Mouse (Mus musculus) forebrain, embryonic 15.5 days (tissue): ENCODE data around the gene Tas1r2. TPM values are rescaled to one million over a fixed set of nuclear protein-coding genes. Genes with fewer than 3 reads are reported as not detected.
A peak's percentile ranks its signal among the peaks of the same experiment; 100 is the strongest.

ENCODE experiments used
- ATAC-seq: fragments of 200-750 bp; cut with Nextera tagmentation; replicated peaks from 2 replicates; pipeline ENCODE4 v1.8.0; 2017; ENCODE audit warnings: mild to moderate bottlenecking, moderate TSS enrichment, moderate library complexity
- H3K27ac ChIP-seq: fragments of 300-500 bp; sonication (generic); replicated peaks from 2 replicates; pipeline ENCODE4 v1.5.1; 2015; ENCODE audit warnings: mild to moderate bottlenecking, inconsistent platforms
- H3K27me3 ChIP-seq: fragments of 300-500 bp; sonication (generic); 2 replicates; pipeline ENCODE4 v1.6.1; 2015; ENCODE audit warnings: inconsistent platforms
- H3K36me3 ChIP-seq: fragments of 300-500 bp; sonication (generic); 2 replicates; pipeline ENCODE4 v1.6.1; 2015; ENCODE audit warnings: mild to moderate bottlenecking, inconsistent platforms
- H3K4me1 ChIP-seq: fragments of 300-500 bp; sonication (generic); 2 replicates; pipeline ENCODE4 v1.6.1; 2015; ENCODE audit warnings: inconsistent platforms
- H3K4me2 ChIP-seq: fragments of 300-500 bp; sonication (generic); replicated peaks from 2 replicates; pipeline ENCODE4 v1.6.1; 2015; ENCODE audit warnings: mild to moderate bottlenecking, inconsistent platforms
- H3K4me3 ChIP-seq: fragments of 300-500 bp; sonication (generic); 2 replicates; pipeline ENCODE4 v1.5.1; 2015; ENCODE audit warnings: mild to moderate bottlenecking, inconsistent platforms
- H3K9ac ChIP-seq: fragments of 300-500 bp; sonication (generic); replicated peaks from 2 replicates; pipeline ENCODE4 v1.6.1; 2015; ENCODE audit warnings: mild to moderate bottlenecking, inconsistent platforms
- H3K9me3 ChIP-seq: fragments of 300-500 bp; sonication (generic); 2 replicates; pipeline ENCODE4 v1.6.1; 2016; ENCODE audit warnings: inconsistent platforms
- WGBS: fragments of 180-500 bp; shearing (Covaris S2); methylation state at CpG from one replicate; pipeline ENCODE4 v1.1.7; 2015; ENCODE audit warnings: mixed read lengths; 5-methylcytosine and 5-hydroxymethylcytosine counted together
- polyA plus RNA-seq: library from polyadenylated mRNA; unstranded; fragments of >200 nt; fragmentation: Nextera tagmentation; extraction: Ambion mirVana; gene quantifications from 2 replicates; pipeline ENCODE4 v1.2.1, GENCODE M21; 2015

Tas1r2 gene
- polyA plus RNA-seq, 1 experiment from 2014 or later, result not detected

DNA sequence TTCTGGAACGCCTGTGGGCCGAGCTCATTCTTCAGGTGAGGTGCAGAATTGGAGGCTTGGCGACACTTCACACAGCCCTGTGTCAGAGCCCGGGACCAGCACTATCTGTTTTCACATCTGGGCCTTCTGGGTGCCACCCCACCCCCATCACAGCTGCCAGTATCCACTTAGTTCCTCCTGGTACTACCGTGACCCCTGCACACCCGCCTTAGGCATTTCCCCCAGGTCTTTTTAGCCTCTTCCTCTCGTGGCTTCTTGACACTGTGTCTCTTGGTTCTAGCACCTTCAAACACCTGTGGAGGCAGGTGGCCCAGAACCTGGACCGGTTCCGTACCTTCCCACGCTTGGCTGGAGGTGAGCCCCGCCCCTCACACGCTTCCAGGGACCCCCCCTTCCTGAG is 13.0 kb upstream of the Tas1r2 start:
- Histone ChIP-seq H3K36me3 (peaks cover 5% of the 10 kb centered on the region; the same call in 1 of the 2 replicates), H3K27ac (no peak overlapping the region), H3K4me1 (peaks cover 7% of the 10 kb centered on the region), H3K9ac (no peak overlapping the region), H3K4me2 (no peak overlapping the region), H3K9me3 (no peaks in the 10 kb centered on the region), H3K4me3 (no peak overlapping the region), H3K27me3 (peaks cover 5% of the 10 kb centered on the region; the same call in 1 of the 2 replicates)
- ATAC-seq, result no peak
- 71% methylated on average over 12 of the region's 12 CpGs for WGBS

DNA sequence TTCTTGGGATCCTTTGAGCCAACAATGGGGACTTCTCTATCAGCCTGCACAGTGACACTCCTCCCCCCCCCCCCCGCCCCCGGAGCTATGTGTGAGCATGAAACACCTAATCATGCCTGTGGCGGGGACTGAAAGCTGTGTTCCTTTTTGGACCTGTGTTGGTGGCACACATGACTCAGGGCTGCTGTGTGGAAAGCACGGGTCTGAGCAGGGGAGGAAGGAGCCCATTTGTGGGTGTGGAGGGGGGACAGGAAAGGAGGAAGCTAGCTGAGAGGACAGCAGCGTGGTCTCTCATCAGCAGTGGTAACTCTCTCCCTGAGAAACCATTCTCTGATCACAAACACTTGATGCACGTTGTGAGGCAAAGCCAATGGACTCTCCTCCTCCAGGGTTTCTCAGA is 12.6 kb upstream of the Tas1r2 start:
- H3K9ac ChIP-seq, result no peak overlapping the region
- WGBS, result 51% methylated on average over 5 of the region's 6 CpGs
- no peak overlapping the region for H3K4me2 ChIP-seq
- no peaks in the 10 kb centered on the region for H3K9me3 ChIP-seq
- peaks cover 7% of the 10 kb centered on the region for H3K4me1 ChIP-seq
- peaks cover 5% of the 10 kb centered on the region; the same call in 1 of the 2 replicates for H3K27me3 ChIP-seq
- no peak overlapping the region for H3K4me3 ChIP-seq
- ATAC-seq, result no peak
- H3K36me3 ChIP-seq, result peaks cover 5% of the 10 kb centered on the region; the same call in 1 of the 2 replicates
- H3K27ac ChIP-seq, result no peak overlapping the region

DNA sequence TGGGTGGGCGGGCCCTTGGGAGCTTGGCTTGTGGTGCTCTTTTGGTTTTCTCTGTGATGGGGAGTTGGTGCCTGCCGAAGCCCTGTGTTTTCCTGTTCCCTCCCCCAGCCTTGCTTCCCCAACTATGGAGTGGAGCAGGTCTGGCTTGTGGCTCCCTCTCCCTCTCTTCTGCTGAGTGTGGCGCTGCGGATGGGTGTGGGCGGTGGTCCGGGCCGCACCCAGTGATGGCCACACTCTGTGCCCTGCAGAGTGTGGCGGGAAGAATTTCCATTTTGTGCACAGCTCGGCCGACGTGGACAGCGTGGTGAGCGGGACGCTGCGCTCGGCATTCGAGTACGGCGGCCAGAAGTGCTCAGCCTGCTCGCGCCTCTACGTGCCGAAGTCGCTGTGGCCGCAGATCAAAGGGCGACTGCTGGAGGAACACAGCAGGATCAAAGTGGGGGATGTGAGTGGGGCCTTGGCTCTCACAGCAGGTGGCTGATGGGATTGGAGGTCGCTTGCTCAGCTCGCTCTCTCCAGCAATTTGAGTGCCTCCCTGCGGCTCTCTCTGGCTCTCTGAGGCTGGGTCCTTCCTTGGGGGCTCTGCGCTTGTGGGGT is 11.4 kb upstream of the Tas1r2 start:
- peak overlapping the region; percentile 30 for H3K4me2 ChIP-seq
- H3K27ac ChIP-seq, result no peak overlapping the region
- WGBS, result 3% methylated on average over 30 of the region's 30 CpGs
- peaks cover 6% of the 10 kb centered on the region; the same call in 1 of the 2 replicates for H3K36me3 ChIP-seq
- no peak overlapping the region for H3K9ac ChIP-seq
- peaks cover 7% of the 10 kb centered on the region for H3K4me1 ChIP-seq
- H3K27me3 ChIP-seq, result peaks cover 5% of the 10 kb centered on the region; the same call in 1 of the 2 replicates
- H3K4me3 ChIP-seq, result no peak overlapping the region
- H3K9me3 ChIP-seq, result no peaks in the 10 kb centered on the region
- no peak for ATAC-seq

DNA sequence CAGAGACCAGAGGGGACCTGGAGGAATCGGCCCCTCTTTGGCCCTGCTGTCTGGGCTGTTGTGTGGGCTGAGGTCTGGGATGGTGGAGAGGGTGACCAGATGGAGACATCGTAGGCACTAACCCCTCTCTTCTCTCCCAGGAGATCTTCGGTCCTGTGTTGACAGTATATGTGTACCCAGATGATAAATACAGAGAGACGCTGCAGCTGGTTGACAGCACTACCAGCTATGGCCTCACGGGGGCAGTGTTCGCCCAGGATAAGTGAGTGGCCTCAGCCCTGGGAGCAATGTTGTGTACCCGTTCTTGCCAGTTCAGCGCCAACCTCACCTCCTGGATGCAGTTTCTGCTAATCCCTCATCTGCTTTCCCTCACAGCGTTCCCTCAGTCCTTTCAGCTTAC is 9.4 kb upstream of the Tas1r2 start:
- Histone ChIP-seq H3K4me1 (peaks cover 7% of the 10 kb centered on the region), H3K27me3 (peaks cover 5% of the 10 kb centered on the region; the same call in 1 of the 2 replicates), H3K27ac (no peak overlapping the region), H3K4me3 (no peak overlapping the region), H3K36me3 (peaks cover 15% of the 10 kb centered on the region), H3K4me2 (no peak overlapping the region), H3K9me3 (no peaks in the 10 kb centered on the region), H3K9ac (no peak overlapping the region)
- WGBS, result 16% methylated on average over 9 of the region's 9 CpGs
- ATAC-seq, result peak; percentile 54

DNA sequence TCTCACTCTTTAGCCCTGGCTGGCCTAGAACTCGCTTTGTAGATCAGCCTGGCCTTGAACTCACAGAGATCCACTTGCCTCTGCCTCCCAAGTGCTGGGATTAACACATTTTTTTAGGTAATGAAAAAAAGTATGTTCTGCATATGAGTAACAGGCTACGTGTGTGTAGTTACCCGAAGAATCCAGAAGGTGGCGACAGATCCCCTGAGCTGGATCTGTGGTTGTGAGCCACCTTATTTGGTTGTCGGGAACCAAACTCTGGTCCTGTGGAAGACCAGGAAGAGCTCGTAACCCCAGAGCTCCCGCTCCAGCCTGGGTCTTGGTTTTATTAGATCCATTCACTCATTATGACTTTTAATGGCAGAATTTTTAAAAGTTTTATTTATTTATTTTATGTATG is 6.4 kb upstream of the Tas1r2 start:
- Histone ChIP-seq H3K4me3 (no peak overlapping the region), H3K27ac (no peak overlapping the region), H3K9me3 (no peaks in the 10 kb centered on the region), H3K9ac (no peak overlapping the region), H3K36me3 (peaks cover 17% of the 10 kb centered on the region), H3K4me2 (no peak overlapping the region), H3K4me1 (peaks cover 3% of the 10 kb centered on the region), H3K27me3 (no peaks in the 10 kb centered on the region)
- ATAC-seq, result no peak
- 85% methylated on average over 7 of the region's 7 CpGs for WGBS

DNA sequence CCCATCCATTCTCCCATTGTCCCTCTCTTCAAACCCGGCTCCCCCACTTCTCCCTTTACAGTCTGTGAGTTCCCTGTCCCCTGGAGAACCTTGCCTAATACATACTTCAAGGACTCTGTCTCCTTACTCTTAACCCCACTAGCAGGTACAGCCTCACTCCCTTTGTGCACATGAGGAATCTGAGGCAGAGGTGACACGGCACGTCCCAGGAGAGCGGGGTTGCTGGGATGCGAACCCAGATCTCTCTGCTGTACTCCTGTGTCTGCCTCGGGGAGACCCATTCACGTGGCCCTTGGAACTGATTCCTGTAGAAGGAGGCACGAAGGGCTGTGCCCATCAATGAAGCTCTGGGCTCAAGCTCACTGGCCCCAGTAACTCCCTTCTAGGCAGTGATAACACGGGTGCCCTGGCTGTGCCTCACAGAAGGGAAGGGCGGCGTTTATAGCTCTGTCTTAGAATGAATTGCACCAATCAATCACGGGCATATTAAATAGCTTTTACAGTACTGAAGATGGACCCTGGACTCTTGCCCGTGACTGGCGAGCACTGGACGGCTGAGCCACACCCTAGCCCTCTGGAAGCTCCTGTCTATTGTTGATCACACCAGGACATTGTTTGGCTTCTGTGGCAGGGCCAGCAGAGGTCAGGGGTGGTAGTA is 3.1 kb upstream of the Tas1r2 start:
- Histone ChIP-seq H3K4me1 (no peaks in the 10 kb centered on the region), H3K9ac (no peak overlapping the region), H3K4me2 (no peak overlapping the region), H3K4me3 (no peak overlapping the region), H3K27me3 (no peaks in the 10 kb centered on the region), H3K27ac (no peak overlapping the region), H3K9me3 (no peaks in the 10 kb centered on the region), H3K36me3 (peaks cover 11% of the 10 kb centered on the region)
- 80% methylated on average over 15 of the region's 15 CpGs for WGBS
- ATAC-seq, result no peak

DNA sequence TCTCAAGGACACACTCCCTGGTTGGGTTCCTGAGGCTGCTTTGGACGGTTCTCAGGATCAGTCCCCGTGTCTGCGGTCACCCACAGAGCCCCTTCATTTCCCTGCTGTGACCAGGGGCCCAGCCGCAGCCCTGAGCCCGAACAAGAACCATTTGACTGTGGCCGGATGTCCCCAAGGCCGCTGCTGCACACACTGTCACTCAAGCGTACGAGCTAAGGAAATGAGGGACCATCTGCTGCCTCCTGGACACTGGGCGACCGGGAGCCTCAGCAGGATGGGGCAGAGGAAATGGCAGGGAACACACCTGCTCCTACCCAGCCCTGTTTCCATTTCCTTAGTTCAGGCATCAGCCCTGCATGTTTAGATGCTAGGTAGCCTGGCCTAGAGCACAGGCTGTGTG is 2.4 kb upstream of the Tas1r2 start:
- Histone ChIP-seq H3K4me2 (no peak overlapping the region), H3K9ac (no peak overlapping the region), H3K9me3 (no peaks in the 10 kb centered on the region), H3K27ac (no peak overlapping the region), H3K4me3 (no peak overlapping the region), H3K36me3 (peaks cover 11% of the 10 kb centered on the region), H3K4me1 (no peaks in the 10 kb centered on the region), H3K27me3 (no peaks in the 10 kb centered on the region)
- no peak for ATAC-seq
- 73% methylated on average over 11 of the region's 11 CpGs for WGBS

DNA sequence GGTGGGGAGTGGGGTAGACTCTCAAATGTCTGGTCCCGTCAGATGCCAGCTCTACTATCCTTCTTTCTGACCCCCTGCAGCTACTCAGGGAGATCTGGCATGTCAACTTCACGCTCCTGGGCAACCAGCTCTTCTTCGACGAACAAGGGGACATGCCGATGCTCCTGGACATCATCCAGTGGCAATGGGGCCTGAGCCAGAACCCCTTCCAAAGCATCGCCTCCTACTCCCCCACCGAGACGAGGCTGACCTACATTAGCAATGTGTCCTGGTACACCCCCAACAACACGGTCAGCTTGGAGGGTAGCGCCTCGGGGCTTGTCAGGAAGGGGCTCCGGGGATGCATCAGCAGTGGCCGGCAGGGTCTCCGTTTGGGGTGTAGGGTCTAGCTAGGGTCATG is 8.6 kb downstream of the Tas1r2 start:
- Histone ChIP-seq H3K9me3 (no peaks in the 10 kb centered on the region), H3K4me3 (no peak overlapping the region), H3K27ac (no peak overlapping the region), H3K9ac (no peak overlapping the region), H3K4me1 (no peaks in the 10 kb centered on the region), H3K36me3 (no peaks in the 10 kb centered on the region), H3K4me2 (no peak overlapping the region), H3K27me3 (no peaks in the 10 kb centered on the region)
- ATAC-seq, result no peak
- 86% methylated on average over 14 of the region's 14 CpGs for WGBS

DNA sequence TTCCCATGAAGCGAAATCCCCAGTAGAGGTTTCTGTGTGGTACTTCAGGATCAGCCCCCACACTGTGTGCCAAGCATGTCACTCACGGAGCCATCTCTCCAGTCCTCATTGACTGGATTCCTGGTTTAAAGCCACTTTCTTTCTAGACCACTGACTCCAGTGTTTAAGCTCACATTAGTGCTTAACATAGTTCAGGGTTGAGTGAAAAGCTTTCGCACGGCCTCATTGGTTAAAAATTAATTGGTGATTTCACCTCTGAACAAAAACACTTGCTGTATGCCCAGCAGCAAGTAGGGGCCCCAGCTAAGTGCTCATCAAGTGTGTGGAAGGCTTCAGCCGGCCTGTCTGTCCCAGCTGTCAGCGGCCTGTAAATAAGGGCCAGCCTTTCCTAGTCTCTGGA is 14.3 kb downstream of the Tas1r2 start:
- no peak overlapping the region for H3K4me2 ChIP-seq
- H3K27me3 ChIP-seq, result no peaks in the 10 kb centered on the region
- no peak overlapping the region for H3K4me3 ChIP-seq
- H3K27ac ChIP-seq, result no peak overlapping the region
- 0 out of 2 replicates have a peak, but pooled peaks cover 3% of the 10 kb centered on the region for H3K4me1 ChIP-seq
- WGBS, result 22% methylated on average over 6 of the region's 6 CpGs
- ATAC-seq, result peak; percentile 57; the same call in 1 of the 2 replicates
- H3K36me3 ChIP-seq, result no peaks in the 10 kb centered on the region
- no peak overlapping the region for H3K9ac ChIP-seq
- H3K9me3 ChIP-seq, result no peaks in the 10 kb centered on the region

DNA sequence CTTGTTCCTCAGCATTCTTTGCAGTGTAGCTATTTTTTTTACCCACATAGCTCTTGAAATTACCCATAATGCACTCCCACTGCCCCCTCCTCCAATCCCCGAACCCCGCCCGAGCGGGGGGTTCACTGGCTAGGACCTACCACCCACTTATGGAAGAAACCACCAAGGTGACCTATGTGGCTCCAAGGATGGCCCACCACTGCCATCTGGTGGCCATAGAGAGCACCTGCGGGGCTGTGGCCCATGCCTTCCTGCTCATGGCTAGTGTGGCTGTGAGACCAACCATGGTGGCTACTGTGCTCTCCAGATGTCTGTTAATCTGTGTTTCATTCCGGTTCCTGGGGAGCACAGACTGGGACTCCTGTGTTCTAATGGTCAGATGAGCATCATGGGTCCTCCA is 16.5 kb downstream of the Tas1r2 start:
- no peak for ATAC-seq
- Histone ChIP-seq H3K9me3 (no peaks in the 10 kb centered on the region), H3K36me3 (no peaks in the 10 kb centered on the region), H3K4me3 (no peak overlapping the region), H3K4me2 (no peak overlapping the region), H3K27me3 (no peaks in the 10 kb centered on the region), H3K27ac (no peak overlapping the region), H3K9ac (no peak overlapping the region), H3K4me1 (0 out of 2 replicates have a peak, but pooled peaks cover 3% of the 10 kb centered on the region)
- 20% methylated on average over 6 of the region's 6 CpGs for WGBS

DNA sequence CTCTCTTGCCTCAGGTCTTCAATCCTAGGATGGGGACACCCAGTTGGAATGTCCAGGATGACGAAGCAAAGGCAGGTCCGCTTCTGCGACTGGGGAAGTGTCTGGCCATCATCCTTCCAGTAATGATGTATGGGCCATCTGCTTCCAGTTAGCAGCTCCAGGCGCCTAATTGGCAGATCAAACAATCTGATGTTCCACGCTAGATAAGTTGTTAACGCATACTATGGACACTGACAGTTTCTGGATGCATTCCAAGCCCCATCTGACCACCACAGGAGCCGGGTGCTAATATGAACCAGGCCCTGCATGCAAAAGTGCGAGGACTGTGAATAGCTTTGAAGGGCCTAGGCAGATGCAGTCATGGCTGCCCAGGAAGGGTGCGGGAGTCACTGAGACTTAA is 22.4 kb downstream of the Tas1r2 start:
- no peak overlapping the region for H3K4me3 ChIP-seq
- WGBS, result 61% methylated on average over 9 of the region's 9 CpGs
- no peaks in the 10 kb centered on the region for H3K9me3 ChIP-seq
- no peak overlapping the region for H3K4me2 ChIP-seq
- no peaks in the 10 kb centered on the region for H3K27me3 ChIP-seq
- H3K36me3 ChIP-seq, result no peaks in the 10 kb centered on the region
- ATAC-seq, result no peak
- no peaks in the 10 kb centered on the region for H3K4me1 ChIP-seq
- no peak overlapping the region for H3K9ac ChIP-seq
- no peak overlapping the region for H3K27ac ChIP-seq

DNA sequence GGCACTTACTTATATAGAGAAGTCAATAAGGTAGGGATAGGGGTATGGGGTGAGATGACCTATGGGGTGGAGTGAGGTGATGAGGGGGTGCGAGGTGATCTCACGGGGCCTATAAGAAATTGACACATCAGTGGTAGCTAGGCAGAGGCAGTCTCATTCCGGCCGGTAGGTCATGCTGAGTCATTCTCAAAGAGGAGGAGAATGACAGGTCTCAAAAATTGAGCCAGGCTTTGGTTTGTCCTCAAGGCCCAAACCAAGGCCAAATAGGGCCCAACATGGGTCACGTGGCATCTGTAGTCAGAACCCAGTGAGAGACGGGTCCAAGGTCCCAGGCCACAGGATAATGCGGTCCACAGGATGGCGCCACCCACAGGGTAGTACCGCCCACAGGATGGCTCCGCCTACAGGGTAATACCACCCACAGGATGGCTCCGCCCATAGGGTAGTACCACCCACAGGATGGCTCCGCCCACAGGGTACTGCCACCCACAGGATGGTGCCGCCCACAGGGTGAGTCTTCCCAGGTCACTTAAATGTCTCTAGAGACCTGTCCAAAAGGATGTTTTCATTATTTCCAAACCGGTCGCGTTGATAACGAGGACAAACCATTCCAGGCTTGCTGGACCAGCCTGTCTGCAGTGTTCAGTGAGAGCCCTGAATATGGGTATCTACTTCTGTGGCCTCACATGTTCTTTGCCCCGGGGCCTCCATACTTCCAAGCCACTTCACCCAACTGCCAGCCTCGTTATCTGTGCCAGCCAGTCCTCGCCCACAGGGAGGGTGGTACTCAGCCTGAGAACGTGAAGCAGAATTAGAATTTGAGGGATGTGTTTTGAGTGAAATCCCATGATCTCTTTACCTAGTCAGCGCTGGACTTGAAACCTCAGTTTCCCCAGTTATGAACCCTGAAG is 30.6 kb downstream of the Tas1r2 start:
- Histone ChIP-seq H3K27ac (no peak overlapping the region), H3K4me2 (no peak overlapping the region), H3K36me3 (no peaks in the 10 kb centered on the region), H3K4me3 (no peak overlapping the region), H3K9me3 (no peaks in the 10 kb centered on the region), H3K9ac (no peak overlapping the region), H3K27me3 (no peaks in the 10 kb centered on the region), H3K4me1 (no peaks in the 10 kb centered on the region)
- 75% methylated on average over 22 of the region's 22 CpGs for WGBS
- no peak for ATAC-seq
